Mouse (Mus musculus): ENCODE data around the gene Nog.

Nog gene

DNA sequence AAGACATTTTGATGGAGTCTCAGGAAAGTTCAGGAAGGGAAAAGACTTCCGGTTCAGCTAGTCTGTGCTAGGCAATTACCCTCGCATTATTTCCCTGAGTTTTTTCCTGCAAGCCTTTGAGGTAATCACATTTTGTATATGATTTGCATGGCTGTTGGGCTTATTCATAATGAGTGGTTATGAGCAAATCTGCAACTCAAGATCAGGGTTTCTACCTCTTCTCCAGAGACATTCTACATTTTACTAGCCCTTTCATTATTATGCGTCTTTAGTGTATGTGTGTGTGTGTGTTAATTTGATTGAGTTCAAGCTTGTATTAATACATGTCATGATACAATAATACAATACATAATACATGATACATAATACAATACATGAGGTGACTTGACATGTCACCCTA is 34.6 kb downstream of the Nog start:
- DNase-seq (ENCODE audit: low spot score) = no peak

DNA sequence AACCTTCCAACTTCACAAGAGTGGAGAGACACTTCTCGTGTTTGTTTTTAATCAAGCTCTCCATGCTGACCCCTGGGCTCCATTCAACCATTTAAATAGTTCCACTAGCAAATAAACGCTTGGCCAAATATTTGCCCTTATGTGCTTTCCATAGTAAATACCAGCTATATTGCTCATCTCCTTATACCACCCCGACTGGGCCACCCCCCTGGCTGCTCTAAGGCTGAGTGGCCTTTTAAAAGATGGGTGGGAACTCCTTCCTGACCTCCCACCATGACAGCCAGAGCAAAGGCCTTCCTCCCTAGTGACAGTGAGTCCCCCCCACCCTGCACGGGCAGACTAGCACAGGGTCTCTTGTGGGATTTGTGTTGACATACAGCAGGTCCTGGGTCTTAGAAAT is 37.1 kb downstream of the Nog start:
- DNase-seq (ENCODE audit: low spot score) = no peak

DNA sequence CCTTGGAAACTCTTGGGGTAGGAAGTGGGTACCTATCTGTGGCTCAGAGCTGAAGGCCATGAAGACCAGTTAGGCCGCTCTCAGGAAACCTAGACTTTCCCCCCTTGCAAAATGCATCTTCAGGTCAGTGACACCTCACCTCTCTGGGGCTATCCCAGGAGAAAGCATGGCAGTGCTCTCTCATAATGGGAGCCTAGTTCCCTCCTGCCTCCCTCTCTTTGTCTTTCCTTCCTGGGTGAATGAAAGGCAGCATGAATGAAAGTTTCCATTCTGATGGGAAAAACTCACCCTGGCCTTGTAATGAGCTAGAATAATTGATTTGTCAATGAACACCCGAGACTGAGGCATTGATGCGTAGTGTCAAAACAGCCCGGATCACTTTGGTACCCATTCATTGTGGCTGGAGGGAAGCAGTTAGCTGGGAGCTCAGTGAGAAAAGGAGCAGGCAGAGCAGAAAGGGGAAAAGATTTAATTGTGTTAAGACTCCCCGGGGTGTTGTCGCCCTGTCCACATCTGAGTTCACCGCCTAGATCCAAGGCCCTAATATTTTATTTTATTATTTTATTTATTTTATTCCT is 42.7 kb downstream of the Nog start:
- no peak for DNase-seq (ENCODE audit: low spot score)

GRCm38 (mm10) chr11:89257893-89258292 is 44.2 kb downstream of the Nog start:
- no peak for DNase-seq (ENCODE audit: low spot score)

DNA sequence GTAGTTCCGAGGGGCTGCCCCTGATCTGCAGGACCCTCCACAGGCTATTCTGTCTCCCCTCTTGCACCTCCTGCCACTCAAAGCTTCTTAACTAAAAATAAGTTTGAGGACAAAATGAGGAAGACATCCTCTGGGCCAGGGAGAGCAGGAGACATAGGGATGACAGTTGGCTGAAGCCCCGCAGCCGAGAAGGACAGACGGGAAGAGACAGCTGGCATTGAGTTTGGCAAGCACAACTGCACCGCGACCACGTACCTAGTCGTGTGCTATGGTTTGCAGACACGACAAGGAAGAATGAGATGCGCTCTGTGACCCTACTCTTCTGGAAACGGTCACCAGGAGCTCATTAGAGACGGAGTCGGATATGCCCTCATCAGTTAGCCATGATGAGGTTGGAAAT is 48.2 kb downstream of the Nog start:
- no peak for DNase-seq (ENCODE audit: low spot score)

Data from ovary, postnatal 36 days (tissue).